Mouse (Mus musculus) stomach, embryonic 16.5 days (tissue): ENCODE measurements around the gene Trp73. TPM values are rescaled to one million over a fixed set of nuclear protein-coding genes. Genes with fewer than 3 reads are reported as not detected.
A peak's percentile ranks its signal among the peaks of the same experiment; 100 is the strongest.

Source experiments
- ATAC-seq: fragments of 200-750 bp; cut with Nextera tagmentation; 2 replicates; pipeline ENCODE4 v1.8.0; 2017; ENCODE audit warnings: moderate number of reproducible peaks, moderate TSS enrichment; ENCODE audit not compliant: insufficient read depth, low FRiP score
- H3K27ac ChIP-seq: fragments of 300-500 bp; sonication (generic); 2 replicates; pipeline ENCODE4 v1.5.1; 2014; ENCODE audit warnings: low read length
- H3K27me3 ChIP-seq: fragments of 300-500 bp; sonication (generic); 2 replicates; pipeline ENCODE4 v1.6.1; 2014; ENCODE audit warnings: low read length, control low read depth, mixed read lengths; ENCODE audit not compliant: control insufficient read depth, insufficient read depth
- H3K36me3 ChIP-seq: fragments of 300-500 bp; sonication (generic); 2 replicates; pipeline ENCODE4 v1.6.1; 2014; ENCODE audit warnings: low read length; ENCODE audit not compliant: control insufficient read depth, insufficient read depth
- H3K4me1 ChIP-seq: fragments of 300-500 bp; sonication (generic); 2 replicates; pipeline ENCODE4 v1.6.1; 2014; ENCODE audit warnings: low read length, control low read depth, mixed read lengths; ENCODE audit not compliant: control insufficient read depth, insufficient read depth
- H3K4me2 ChIP-seq: fragments of 300-500 bp; sonication (generic); 2 replicates; pipeline ENCODE4 v1.6.1; 2014; ENCODE audit warnings: low read depth, low read length, mixed read lengths
- H3K4me3 ChIP-seq: fragments of 300-500 bp; sonication (generic); replicated peaks from 2 replicates; pipeline ENCODE4 v1.5.1; 2014; ENCODE audit warnings: mild to moderate bottlenecking, low read length
- H3K9ac ChIP-seq: fragments of 300-500 bp; sonication (generic); 2 replicates; pipeline ENCODE4 v1.6.1; 2014; ENCODE audit warnings: low read length
- H3K9me3 ChIP-seq: fragments of 300-500 bp; sonication (generic); replicated peaks from 2 replicates; pipeline ENCODE4 v1.6.1; 2016; ENCODE audit warnings: low read length, control low read depth; ENCODE audit not compliant: control insufficient read depth
- WGBS: fragments of 180-500 bp; shearing (Covaris S2); extraction: QIAGEN DNeasy Blood & Tissue Kit; methylation state at CpG from one replicate; pipeline ENCODE4 v1.1.7; 2014; 5-methylcytosine and 5-hydroxymethylcytosine counted together
- polyA plus RNA-seq: library from polyadenylated mRNA; unstranded; fragments of >200 nt; fragmentation: Nextera tagmentation; extraction: Ambion mirVana; gene quantifications from 2 replicates; pipeline ENCODE4 v1.2.1, GENCODE M21; 2015

Gene Trp73
- polyA plus RNA-seq, 1 experiment from 2014 or later, result 0.96 TPM

DNA sequence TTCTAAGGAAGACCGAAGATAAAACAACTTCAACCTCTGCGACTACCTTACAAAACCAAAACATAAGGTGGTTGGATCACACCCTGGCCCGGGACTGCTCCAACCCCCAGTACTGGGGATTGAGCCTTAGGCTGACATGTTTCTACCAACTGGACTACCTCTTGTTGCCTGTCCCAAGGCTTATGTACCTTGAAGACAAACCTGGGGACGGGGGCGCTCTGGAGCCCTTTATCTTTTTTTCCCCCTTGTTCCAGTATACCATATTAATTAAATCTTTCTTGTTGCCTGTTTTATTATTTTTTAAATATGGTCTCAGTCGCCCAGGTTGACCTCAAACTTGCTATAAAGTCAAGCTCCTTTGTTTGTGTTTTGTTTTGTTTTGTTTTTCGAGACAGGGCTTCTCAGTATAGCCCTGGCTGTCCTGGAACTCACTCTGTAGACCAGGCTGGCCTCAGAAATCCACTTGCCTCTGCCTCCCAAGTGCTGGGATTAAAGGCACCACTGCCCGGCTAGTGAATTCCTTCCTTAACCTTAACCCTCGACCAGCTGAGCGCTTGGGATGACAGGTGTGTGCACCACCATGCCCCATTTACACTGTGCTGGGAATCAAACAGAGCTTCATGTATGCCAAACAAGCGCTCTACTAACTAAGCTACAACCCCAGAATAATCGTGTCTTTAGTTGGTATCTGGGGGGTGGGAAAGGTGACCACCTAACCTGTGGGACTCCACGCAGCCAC, 128.9 kb downstream of the Trp73 start:
- H3K4me2 ChIP-seq, result peak overlapping the region; percentile 75
- no peaks in the 10 kb centered on the region for H3K9me3 ChIP-seq
- peak overlapping the region; percentile 98 for H3K4me3 ChIP-seq
- no peaks in the 10 kb centered on the region for H3K27me3 ChIP-seq
- H3K9ac ChIP-seq, result peak overlapping the region; percentile 97
- H3K27ac ChIP-seq, result no peak overlapping the region
- WGBS, result 27% methylated on average over 13 of the region's 13 CpGs
- peaks cover 14% of the 10 kb centered on the region for H3K4me1 ChIP-seq
- ATAC-seq, result 0 out of 2 replicates have a peak, but pooled peaks have one; percentile 22
- H3K36me3 ChIP-seq, result 0 out of 2 replicates have a peak, but pooled peaks cover 3% of the 10 kb centered on the region

DNA sequence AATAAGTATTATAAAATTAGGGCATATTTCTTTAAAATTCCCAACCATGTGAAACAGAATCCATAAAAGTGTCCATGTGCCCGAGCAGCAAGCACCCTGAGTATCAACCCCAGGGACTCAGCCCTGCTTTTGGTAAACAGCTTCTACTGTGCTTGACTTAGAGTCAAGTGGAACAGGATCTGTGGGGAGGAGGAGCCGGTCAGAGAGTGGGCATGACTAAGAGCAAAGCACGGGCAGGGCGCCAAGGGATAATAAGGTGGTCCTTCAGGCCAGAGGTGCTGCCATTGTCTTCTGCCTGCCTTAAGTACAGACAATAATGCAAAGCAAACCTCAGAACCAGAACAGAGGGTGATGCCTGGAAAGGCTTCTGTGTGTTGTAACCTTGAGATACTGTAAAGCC, 132.2 kb downstream of the Trp73 start:
- Histone ChIP-seq H3K9me3 (no peaks in the 10 kb centered on the region), H3K4me2 (no peak overlapping the region), H3K4me3 (no peak overlapping the region), H3K4me1 (peaks cover 1% of the 10 kb centered on the region), H3K27ac (no peak overlapping the region), H3K27me3 (no peaks in the 10 kb centered on the region), H3K9ac (no peak overlapping the region), H3K36me3 (peaks cover 3% of the 10 kb centered on the region; the same call in 1 of the 2 replicates)
- ATAC-seq, result no peak
- WGBS, result 73% methylated on average over 4 of the region's 4 CpGs

DNA sequence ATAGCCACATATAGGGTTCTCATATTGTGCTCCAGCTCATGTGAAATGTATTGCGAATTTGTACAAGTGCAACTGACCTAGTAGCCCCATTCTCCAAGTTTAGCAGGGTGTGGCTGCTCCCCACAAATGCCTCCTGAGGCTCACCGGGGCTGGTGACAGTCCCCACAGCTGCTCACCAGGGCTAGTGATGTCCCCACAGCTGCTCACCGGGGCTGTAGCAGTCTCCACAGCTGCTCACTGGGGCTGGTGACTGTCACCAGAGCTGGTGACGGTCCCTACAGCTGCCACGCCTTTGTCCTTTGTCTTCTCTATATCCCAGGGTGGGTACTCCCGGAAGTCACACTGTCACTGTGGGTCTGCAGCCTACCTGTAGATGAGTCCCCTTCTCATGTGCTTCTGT, 133.7 kb downstream of the Trp73 start:
- H3K4me2 ChIP-seq, result no peak overlapping the region
- no peaks in the 10 kb centered on the region for H3K4me1 ChIP-seq
- no peaks in the 10 kb centered on the region for H3K9me3 ChIP-seq
- H3K36me3 ChIP-seq, result peaks cover 3% of the 10 kb centered on the region; the same call in 1 of the 2 replicates
- ATAC-seq, result no peak
- 85% methylated on average over 6 of the region's 6 CpGs for WGBS
- H3K4me3 ChIP-seq, result no peak overlapping the region
- no peaks in the 10 kb centered on the region for H3K27me3 ChIP-seq
- no peak overlapping the region for H3K9ac ChIP-seq
- no peak overlapping the region for H3K27ac ChIP-seq

Other genes starting within 250 kb of the Trp73 start
- 62.9 and 65.2 TPM in 2 replicates for gene A430005L14Rik, start 183.0 kb downstream of the Trp73 start, polyA plus RNA-seq
- 12.4 and 12.8 TPM in 2 replicates for gene Dffb, start 165.1 kb downstream of the Trp73 start, polyA plus RNA-seq
- 12.0 and 13.9 TPM in 2 replicates for gene Cep104, start 165.0 kb downstream of the Trp73 start, polyA plus RNA-seq
- gene Lrrc47, start 128.5 kb downstream of the Trp73 start, polyA plus RNA-seq, result 8.6 and 10.9 TPM in 2 replicates
- 58.7 and 63.0 TPM in 2 replicates for gene Smim1, start 114.0 kb downstream of the Trp73 start, polyA plus RNA-seq
- gene Ccdc27, start 97.5 kb downstream of the Trp73 start, polyA plus RNA-seq, result not detected in 2 replicates
- 35.8 and 38.6 TPM in 2 replicates for gene Wrap73, start 2.2 kb upstream of the Trp73 start, polyA plus RNA-seq
- gene Tprgl, start 20.5 kb upstream of the Trp73 start, polyA plus RNA-seq, result 122 and 126 TPM in 2 replicates
- gene Megf6, start 30.5 kb upstream of the Trp73 start, polyA plus RNA-seq, result 25.2 and 25.6 TPM in 2 replicates
- 36.2 and 41.2 TPM in 2 replicates for gene Arhgef16, start 161.5 kb upstream of the Trp73 start, polyA plus RNA-seq
- not detected in 2 replicates for gene B230104I21Rik, start 195.9 kb upstream of the Trp73 start, polyA plus RNA-seq